Mouse (Mus musculus) liver, embryonic 14.5 days (tissue): Measurements from ENCODE around the gene Zwilch. TPM values are rescaled to one million over a fixed set of nuclear protein-coding genes. Genes with fewer than 3 reads are reported as not detected.
"Not testable (repeated sequence)": the region's sequence is repeated elsewhere in the genome, so short reads cannot be mapped to it uniquely, and the experiment has no call there.

Source experiments
- ATAC-seq: fragments of 200-750 bp; cut with Nextera tagmentation; 2 replicates; pipeline ENCODE4 v1.8.0; 2017; ENCODE audit warnings: moderate number of reproducible peaks, mild to moderate bottlenecking, moderate library complexity; ENCODE audit not compliant: insufficient read depth
- DNase-seq, 3 experiments: peaks; one replicate each; pipeline ENCODE4 v3.0.0-alpha.2; 2012 to 2013; ENCODE audit warnings: low read depth in 3 of 3, low spot score in 3 of 3
- H3K27ac ChIP-seq: fragments of 300-500 bp; sonication (generic); 2 replicates; pipeline ENCODE4 v1.5.1; 2014; ENCODE audit warnings: moderate library complexity, mild to moderate bottlenecking, control low read depth, inconsistent platforms
- H3K27me3 ChIP-seq: fragments of 300-500 bp; sonication (generic); 2 replicates; pipeline ENCODE4 v1.6.1; 2014; ENCODE audit warnings: mild to moderate bottlenecking, low read length, moderate library complexity; ENCODE audit not compliant: control insufficient read depth, insufficient read depth
- H3K36me3 ChIP-seq: fragments of 300-500 bp; sonication (generic); replicated peaks from 2 replicates; pipeline ENCODE4 v1.6.1; 2014; ENCODE audit warnings: low read depth; ENCODE audit not compliant: control insufficient read depth, insufficient read depth
- H3K4me1 ChIP-seq, 2 experiments: fragments of 200-500 bp in 1 of 2; fragments of 300-500 bp in 1 of 2; sonication (generic) in 1 of 2; replicated peaks; 2 replicates each; pipeline ENCODE4 v1.6.1; 2012 to 2014; ENCODE audit warnings: antibody characterized with exemption in 1 of 2, inconsistent platforms in 1 of 2, low read length in 1 of 2; ENCODE audit not compliant: control insufficient read depth in 2 of 2, insufficient read depth in 2 of 2
- H3K4me2 ChIP-seq: fragments of 300-500 bp; sonication (generic); 2 replicates; pipeline ENCODE4 v1.6.1; 2014; ENCODE audit warnings: low read depth, mild to moderate bottlenecking, control low read depth, moderate library complexity
- H3K4me3 ChIP-seq, 2 experiments: fragments of 200-500 bp in 1 of 2; fragments of 300-500 bp in 1 of 2; sonication (generic) in 1 of 2; 2 replicates each; pipeline ENCODE4 v1.5.1; 2012 to 2014; ENCODE audit warnings: low read depth in 2 of 2, low read length in 2 of 2, mild to moderate bottlenecking in 2 of 2, control low read depth in 1 of 2, inconsistent platforms in 1 of 2, moderate library complexity in 1 of 2; ENCODE audit not compliant: insufficient read depth in 1 of 2
- H3K9ac ChIP-seq: fragments of 300-500 bp; sonication (generic); replicated peaks from 2 replicates; pipeline ENCODE4 v1.6.1; 2014; ENCODE audit warnings: mild to moderate bottlenecking, control low read depth, moderate library complexity
- H3K9me3 ChIP-seq: fragments of 300-500 bp; sonication (generic); 2 replicates; pipeline ENCODE4 v1.6.1; 2016; ENCODE audit warnings: low read length, mixed read lengths; ENCODE audit not compliant: control insufficient read depth
- CTCF ChIP-seq: IDR thresholded peaks from 2 replicates; pipeline ENCODE4 v1.5.1; 2016; ENCODE audit warnings: antibody characterized with exemption, low read depth, control low read depth
- EP300 ChIP-seq: IDR thresholded peaks from 2 replicates; pipeline ENCODE4 v1.6.1; 2016; ENCODE audit warnings: antibody characterized with exemption, low read depth
- WGBS: fragments of 180-500 bp; shearing (Covaris S2); extraction: QIAGEN DNeasy Blood & Tissue Kit; methylation state at CpG from one replicate; pipeline ENCODE4 v1.1.7; 2014; ENCODE audit not compliant: insufficient replicate concordance; 5-methylcytosine and 5-hydroxymethylcytosine counted together
- polyA plus RNA-seq, 2 experiments: library from polyadenylated mRNA; depleted of rRNA in 1 of 2; stranded (reverse) in 1 of 2; unstranded in 1 of 2; fragments of >200 nt; fragmentation: Nextera tagmentation in 1 of 2; extraction: Ambion mirVana in 1 of 2; gene quantifications; 2 replicates each; pipeline versions ENCODE4 v1.2.1 to v1.2.3; 2012 to 2014

Zwilch gene
- polyA plus RNA-seq, 2 experiments = 11.8 to 34.4 TPM

DNA sequence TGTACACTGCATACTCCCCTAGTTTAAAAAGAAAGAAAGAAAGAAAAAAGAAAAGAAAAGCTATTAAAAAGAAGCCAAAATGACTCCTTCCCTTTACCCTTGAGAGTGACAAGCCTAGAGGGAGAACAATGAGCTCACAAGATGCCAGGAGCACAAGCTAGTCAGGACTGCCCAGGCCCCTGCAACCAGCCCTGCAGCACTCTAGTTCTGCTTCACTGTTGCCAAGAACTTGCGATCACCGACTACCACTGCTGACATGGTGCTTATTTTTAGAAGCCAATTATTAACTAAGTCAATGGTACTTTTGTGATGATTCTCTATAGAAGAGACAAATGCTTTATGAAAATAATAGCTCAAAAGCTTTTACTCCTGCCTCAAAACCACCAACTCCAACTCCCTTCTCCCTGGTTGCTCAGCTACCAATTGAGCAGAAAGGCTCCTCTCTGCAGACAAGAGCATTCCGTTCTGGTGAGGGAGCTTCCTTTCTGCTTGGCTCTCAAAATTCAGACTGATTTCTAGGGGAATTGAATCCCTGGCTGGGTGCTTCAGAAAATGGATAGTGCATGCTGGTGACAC is 34.7 kb upstream of the Zwilch start:
- WGBS = 81% methylated on average over 3 of the region's 3 CpGs
- DNase-seq = no peak
- TF ChIP-seq CTCF (no peak), EP300 (no peak)
- Histone ChIP-seq H3K4me2 (no peak overlapping the region), H3K27ac (no peak overlapping the region), H3K27me3 (no peaks in the 10 kb centered on the region), H3K9me3 (no peaks in the 10 kb centered on the region), H3K4me3 (no peak overlapping the region), H3K9ac (no peak overlapping the region), H3K36me3 (no peaks in the 10 kb centered on the region; the same call in 1 of the 2 replicates), H3K4me1 (no peaks in the 10 kb centered on the region)
- no peak for ATAC-seq

DNA sequence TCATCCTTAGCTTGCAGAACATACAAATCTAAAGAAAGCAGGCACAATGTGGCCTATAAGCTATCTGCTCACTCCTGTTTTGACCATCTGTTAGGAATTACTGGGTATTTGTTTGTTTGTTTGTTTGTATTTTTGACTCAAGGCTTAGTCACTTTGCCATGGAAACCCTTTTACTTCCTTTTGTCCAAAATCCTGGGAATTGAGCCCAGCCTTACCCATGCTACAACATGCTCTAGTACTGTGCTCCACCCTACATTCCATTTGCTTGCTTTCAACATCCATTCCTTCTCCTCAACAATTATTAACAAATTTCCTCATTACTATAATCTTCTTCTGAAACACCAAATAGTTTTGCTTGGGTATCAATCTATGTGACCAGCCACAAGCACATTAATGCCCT is 30.0 kb upstream of the Zwilch start:
- Histone ChIP-seq H3K27me3 (no peaks in the 10 kb centered on the region), H3K27ac (no peak overlapping the region), H3K4me1 (peaks cover 0 to 3% of the 10 kb centered on the region in 2 experiments; a peak in 1 of 4 replicates), H3K36me3 (no peaks in the 10 kb centered on the region; the same call in 1 of the 2 replicates), H3K4me2 (no peak overlapping the region), H3K9me3 (no peaks in the 10 kb centered on the region), H3K9ac (no peak overlapping the region), H3K4me3 (no peak overlapping the region)
- TF ChIP-seq EP300 (no peak), CTCF (no peak)
- ATAC-seq (no peak), DNase-seq (no peak)

DNA sequence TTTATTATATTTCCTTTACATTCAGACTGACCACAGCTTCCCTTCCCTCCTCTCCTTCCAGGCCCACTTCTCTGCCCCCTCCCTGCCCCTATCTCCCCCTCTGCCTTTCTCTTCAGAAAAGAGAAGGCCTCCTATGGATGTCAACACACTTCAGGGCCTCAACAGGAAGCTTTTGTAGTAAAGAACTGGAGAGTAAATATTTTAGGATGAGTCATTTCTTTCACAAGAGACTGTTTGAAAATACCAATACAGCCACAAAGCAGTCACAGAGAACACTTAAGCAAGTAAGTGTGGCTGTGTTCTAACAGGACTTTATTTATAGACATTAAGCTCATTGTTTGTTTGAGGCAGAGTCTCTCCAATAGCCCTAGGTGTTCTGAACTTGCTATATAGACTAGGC is 29.4 kb upstream of the Zwilch start:
- DNase-seq (no peak), ATAC-seq (no peak)
- H3K27ac ChIP-seq = no peak overlapping the region

DNA sequence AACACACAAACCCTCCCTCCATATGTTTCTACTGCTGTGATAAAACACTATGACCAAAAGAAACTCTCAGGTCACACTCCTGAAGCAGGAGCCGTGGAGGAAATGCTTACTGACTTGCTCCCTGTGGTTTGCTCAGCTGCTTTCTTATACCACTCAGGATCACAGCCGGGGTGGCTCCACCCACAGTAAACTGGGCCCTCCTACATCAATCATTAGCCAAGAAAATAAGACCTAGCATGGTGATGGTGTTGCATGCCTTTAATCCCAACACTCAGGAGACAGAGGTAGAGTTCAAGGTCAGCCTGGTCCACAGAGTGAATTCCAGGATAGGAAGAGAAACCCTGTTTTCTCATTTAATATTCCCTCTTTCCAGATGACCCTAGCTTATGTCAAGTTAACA is 27.0 kb upstream of the Zwilch start:
- Histone ChIP-seq H3K4me2 (no peak overlapping the region), H3K4me1 (peaks cover 0 to 3% of the 10 kb centered on the region in 2 experiments; a peak in 1 of 4 replicates), H3K36me3 (no peaks in the 10 kb centered on the region; the same call in 1 of the 2 replicates), H3K4me3 (no peak overlapping the region), H3K27me3 (no peaks in the 10 kb centered on the region), H3K27ac (no peak overlapping the region), H3K9me3 (no peaks in the 10 kb centered on the region), H3K9ac (no peak overlapping the region)
- WGBS = 45% methylated on average over 2 of the region's 2 CpGs
- TF ChIP-seq EP300 (no peak), CTCF (no peak)
- DNase-seq = no peak
- no peak for ATAC-seq

More for the DNA sequence above, 29.4 kb upstream of the Zwilch start:
- no peaks in the 10 kb centered on the region; the same call in 1 of the 2 replicates for H3K36me3 ChIP-seq
- no peak overlapping the region for H3K4me3 ChIP-seq
- peaks cover 0 to 3% of the 10 kb centered on the region in 2 experiments; a peak in 1 of 4 replicates for H3K4me1 ChIP-seq
- H3K9me3 ChIP-seq = no peaks in the 10 kb centered on the region
- H3K9ac ChIP-seq = no peak overlapping the region
- no peak for TF ChIP-seq CTCF
- TF ChIP-seq EP300 = no peak
- H3K4me2 ChIP-seq = no peak overlapping the region
- no peaks in the 10 kb centered on the region for H3K27me3 ChIP-seq

DNA sequence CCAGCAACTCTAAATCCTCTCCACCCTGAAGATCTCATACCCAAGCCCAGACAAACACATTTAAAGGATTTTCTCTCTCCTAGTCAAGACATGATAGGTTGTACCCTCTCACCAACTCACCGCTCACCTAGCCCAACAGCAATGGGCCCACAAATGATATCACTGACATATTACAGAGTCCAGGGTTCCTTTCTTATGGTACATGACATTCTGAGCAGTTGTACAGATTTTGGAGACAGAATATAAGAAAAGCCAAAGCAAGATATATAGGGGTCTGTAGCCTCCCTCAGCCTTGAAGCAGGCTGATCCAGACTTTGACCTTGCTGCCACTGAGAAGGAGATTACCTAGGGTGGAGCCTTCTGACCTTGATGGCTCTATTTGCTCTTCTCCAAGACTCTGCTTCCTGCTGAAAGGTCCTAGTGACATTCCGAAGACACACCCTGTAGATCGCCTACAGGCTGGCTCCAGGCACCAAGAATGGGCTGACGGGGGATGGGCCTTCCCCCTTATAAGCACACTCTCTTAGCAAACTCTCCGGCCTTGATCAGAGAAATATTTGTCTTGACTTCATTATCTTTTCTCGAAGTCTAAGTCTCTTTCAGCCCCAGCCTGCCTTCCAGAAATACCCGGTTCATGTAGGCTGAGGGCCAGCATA is 26.0 kb upstream of the Zwilch start:
- not testable (repeated sequence) for DNase-seq, H3K27ac ChIP-seq, H3K4me3 ChIP-seq, ATAC-seq, H3K4me2 ChIP-seq, H3K4me1 ChIP-seq, H3K27me3 ChIP-seq, H3K36me3 ChIP-seq, H3K9me3 ChIP-seq, H3K9ac ChIP-seq
- WGBS = 74% methylated on average over 7 of the region's 7 CpGs
